Mouse (Mus musculus): ENCODE results near the gene Cma2.
"Not testable (repeated sequence)": the region's sequence is repeated elsewhere in the genome, so short reads cannot be mapped to it uniquely, and the experiment has no call there.

Gene Cma2

GRCm38 (mm10) chr14:56013147-56013546 lies 62.4 kb downstream of the Cma2 start:
- POLR2A ChIA-PET: no interaction called here
- CTCF ChIA-PET: no interaction called here

DNA sequence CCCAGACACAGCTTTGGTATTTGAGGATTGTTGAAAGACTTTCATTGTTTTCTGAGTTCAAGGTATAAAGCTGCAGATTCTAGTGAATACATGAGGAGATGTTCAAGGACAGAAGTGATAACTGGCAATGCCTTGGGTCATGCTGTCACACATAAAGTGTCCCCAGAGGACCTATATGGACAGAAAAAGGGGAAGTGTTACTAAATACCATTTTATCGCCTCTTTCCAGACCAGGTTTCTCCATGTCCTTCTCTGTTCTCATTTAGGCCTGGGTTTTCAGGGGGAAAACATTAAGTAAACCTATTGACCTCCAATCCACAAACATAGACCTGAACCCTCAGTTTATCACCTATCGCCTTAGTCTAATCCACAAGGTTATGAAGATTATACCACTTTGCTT lies 63.1 kb downstream of the Cma2 start:
- POLR2A ChIA-PET: no interaction called here
- CTCF ChIA-PET: no interaction called here

DNA sequence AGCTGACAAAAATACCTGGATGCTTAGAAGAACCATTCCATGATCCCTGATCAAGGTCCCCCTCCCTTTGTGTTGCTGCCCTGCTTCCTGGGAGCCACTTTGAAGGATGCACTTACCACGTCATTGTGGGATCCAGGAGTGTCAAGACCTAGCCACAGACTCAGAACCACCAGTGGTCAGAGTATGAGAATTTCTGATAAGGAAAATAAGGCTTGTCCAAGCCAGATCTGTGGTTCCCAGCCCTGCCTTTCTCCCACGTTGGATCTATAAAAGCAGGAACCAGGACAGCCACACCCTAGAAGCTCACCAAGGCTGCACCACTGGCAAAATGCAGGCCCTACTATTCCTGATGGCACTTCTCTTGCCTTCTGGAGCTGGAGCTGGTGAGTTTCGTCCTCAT lies 66.9 kb downstream of the Cma2 start, which contains the start of gene Mcpt1:
Mcpt1 (plus strand) TSS at position 301 of the 400 bp plus-strand sequence.
- POLR2A ChIA-PET, CTCF ChIA-PET: not testable (repeated sequence)

GRCm38 (mm10) chr14:56019446-56019845 lies 68.7 kb downstream of the Cma2 start:
- POLR2A ChIA-PET: no interaction called here
- CTCF ChIA-PET: no interaction called here

GRCm38 (mm10) chr14:56021305-56021704 lies 70.5 kb downstream of the Cma2 start:
- CTCF ChIA-PET, POLR2A ChIA-PET: not testable (repeated sequence)

Data from embryonic stem cell, embryonic (primary cell).